Mouse (Mus musculus) lung, postnatal 14 days (tissue): Measurements from ENCODE around the gene Mael.

ENCODE experiments used
- DNase-seq: peaks from one replicate; pipeline ENCODE4 v3.0.0; 2021

The Mael gene

DNA sequence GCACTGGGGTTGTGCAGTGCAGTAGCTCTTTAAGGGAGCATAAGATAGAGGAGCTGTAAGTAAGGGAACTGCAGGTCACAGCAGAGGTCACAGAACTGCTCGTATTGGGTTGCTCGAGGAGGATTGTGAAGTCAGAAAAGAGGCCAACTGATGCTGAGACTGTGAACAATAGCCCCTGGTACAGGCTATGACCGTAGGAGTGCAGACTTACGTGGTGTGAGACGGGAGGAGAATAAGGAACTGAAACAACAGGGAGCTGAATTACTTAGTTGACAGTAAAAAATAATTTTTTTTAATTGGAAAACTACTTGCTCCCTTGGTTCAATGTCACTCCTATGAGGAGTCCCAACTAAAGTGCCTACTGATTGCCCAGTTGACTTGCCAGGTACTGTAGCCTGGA, 34.4 kb downstream of the Mael start:
- DNase-seq, result no peak

DNA sequence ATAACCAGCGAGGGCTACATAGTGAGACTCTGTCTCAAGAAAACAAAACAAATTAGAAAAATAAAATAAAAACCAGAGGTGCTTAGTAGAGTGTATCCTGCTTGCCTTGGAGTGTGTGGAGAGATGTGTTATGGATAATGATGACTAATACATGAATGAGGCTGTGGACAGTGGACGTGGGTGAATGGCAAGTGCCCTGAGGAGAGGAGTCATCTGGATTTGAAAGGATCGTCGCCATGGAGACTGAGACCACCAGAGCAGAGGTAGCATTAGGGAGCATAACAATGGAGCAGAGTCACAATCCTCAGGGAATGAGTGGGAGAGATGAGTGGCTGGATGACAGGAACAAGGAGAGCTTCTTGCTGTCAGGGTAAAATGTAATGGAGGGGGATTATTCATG, 48.7 kb downstream of the Mael start:
- DNase-seq, result no peak

DNA sequence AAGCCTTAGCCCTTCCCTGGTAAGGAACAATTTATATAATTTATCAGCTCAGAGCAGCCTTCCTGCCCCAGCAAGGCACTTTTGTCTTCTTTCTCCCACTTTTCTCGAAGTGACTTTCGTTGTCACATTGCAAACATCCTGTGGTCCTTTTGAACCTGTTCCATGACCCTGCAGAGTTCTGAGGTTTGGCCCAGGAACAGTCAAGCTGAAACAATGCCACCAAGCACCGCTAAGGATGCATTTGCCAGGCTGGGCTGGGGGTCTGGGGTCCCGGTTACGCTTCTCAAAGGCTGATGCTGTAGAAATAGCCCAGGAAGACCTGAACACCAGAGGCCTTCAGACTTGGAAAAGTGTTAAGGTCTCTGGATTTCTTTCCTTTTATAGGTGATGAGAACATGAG, 53.2 kb downstream of the Mael start:
- no peak for DNase-seq

DNA sequence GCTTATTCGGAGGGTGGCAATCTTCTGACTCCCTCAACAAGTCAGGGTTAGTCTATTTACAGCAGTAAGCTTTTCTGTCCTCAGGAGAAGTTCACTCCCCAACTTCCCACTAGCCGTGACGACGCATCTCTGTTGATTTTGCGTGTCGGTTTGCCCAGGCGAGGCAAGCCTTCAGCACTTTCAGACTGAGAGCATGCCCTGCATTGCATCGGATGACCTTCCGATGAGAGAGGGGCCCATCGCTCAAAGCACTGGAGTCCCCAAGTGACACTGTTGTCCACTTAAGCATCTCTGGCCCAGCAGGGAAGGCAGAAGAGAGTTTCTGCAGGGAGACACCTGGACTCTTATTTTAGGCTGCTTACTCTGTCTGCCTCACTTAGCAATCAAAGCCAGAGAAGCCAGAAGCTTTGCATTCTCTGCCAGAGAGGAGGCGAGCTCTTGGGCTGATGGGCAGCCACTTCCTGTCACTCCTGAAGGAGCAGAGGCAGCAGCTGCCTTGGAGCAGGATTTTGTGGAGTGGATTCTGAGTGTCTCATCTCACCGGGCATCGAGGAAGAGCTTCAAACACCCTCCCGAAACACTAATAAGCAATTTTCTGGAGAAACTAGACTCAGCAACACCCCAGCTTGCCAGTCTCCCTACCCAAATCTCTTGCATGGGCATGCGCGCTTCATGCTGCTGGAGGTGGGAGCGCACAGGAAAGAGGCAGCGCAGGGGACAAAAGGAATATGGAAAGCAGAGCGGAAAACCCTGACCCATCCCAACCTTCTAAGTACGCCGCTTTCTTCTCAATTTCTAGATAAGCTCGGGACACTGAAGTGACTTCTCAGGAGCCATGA, 53.9 kb downstream of the Mael start:
- DNase-seq, result no peak

DNA sequence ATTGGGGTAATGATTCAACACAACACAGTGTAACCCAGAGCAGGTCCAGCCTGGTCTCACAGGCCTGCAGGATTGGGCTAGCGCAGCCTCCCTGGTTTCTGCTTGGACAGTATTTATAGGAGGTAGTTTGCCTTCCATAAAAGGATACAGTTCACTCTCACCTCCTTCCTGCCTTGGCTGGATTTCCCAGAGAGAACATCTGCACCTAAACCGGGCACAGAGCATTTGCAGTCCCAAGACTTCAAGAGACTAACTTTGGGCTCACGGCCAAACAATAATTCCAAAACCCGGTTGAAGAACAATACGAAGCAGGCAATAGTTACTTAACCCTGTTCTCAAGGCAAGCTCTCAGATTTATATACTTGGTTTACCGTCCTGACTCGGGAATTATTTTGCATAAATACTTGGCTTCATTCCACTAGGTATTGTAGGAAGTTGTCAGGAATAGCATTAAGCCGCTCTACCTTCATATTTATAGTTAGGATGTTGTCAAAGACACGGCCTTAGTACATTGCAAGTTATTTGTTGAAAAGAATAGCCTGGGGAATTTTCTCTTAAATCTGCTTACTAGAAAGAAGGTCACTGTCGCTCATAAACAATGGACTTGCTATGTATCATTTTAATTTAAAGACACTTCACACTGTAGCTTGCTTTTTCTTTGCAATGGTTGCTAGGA, 55.5 kb downstream of the Mael start:
- no peak for DNase-seq

DNA sequence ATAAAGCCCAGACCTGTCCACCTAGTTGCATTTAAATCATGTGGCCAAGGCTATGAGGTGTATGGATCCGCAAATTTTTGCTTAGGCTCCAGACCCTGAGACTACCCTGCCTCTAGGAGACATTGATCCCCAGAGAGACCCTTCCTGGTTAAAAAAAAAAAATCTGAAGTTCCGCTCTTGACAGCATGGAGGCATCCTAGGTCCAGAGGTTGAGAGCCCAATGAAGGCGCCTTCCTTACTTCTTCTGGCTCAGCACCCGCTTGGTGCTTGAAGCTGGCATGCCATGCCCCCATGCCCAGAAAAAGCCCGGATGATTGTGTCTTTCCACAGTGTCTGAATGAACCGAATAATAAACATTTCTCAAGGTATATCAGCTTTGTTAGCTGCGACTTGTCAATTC, 57.0 kb downstream of the Mael start:
- no peak for DNase-seq

DNA sequence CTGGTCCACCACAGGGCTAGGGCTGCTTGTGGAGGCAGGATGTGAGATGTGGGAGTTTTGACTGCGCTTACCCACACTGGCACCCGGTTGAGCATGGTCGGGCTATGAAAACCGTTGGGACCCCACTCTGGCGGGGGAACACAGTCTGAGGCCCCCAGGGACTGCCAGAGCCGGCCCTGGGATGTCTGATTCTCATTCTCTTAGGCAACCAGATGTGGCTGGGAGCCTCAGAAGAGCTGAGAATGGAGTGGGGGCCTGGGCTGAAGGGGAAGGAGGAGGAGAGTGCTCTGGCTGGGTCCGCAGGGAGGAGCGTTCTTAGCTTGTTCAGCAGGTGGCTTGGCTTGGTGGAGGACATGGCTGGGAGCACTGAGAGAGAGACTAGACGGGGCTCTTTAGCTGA, 64.9 kb downstream of the Mael start:
- DNase-seq, result no peak

DNA sequence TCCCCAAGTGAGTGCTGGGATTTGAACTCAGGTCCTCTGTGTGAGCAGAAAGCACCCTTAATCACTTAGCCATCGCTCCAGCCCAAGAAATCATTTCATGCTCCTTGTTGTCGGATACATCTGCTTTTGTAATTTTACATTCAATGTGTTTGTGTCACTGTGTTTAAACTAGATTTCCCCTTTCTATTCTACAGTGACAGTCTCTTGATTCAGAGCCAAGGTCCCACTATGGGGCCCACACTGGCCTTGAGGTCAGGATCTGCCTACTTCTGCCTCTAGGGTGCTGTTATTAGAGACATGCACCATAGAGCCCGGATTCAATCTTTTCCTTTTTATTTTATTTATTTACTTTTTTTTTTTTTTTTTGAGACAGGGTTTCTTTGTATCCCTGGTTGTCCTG, 65.6 kb downstream of the Mael start:
- DNase-seq, result no peak

DNA sequence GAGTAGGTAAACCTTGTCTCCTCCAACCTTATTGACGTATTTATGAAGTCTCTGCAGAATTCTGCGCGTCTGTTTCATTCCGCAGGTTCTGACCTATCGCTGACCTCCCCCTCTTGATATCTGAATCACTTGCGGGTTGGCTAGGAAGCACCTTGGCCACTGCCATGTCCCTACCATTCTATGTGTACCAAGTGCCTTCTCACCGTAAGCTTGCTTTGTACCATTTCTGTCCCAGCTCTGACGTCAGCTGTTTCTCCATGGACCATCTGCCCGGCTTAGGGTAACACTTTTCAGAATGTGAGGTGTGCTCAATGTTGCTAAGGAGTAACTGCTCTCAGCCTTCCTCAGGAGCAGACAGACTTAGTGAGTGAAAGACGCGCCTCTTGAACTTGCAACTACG, 67.7 kb downstream of the Mael start:
- no peak for DNase-seq

DNA sequence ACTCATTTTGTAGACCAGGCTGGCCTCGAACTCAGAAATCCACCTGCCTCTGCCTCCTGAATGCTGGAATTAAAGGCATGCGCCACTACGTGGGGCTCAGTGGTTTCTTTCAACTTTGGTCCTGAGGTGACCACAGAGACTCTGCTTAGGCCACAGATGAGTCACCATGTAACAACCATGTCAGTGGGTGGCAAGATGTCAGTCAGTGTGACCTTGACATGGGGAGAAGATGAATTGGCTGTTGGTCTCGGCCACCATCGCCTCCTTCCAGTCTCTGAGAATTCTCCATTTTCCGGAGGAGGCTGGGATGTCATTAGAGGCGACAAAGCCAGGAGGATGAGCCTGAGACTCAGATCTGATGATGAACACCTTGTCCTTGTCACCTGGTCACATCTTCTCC, 68.8 kb downstream of the Mael start:
- DNase-seq, result no peak

DNA sequence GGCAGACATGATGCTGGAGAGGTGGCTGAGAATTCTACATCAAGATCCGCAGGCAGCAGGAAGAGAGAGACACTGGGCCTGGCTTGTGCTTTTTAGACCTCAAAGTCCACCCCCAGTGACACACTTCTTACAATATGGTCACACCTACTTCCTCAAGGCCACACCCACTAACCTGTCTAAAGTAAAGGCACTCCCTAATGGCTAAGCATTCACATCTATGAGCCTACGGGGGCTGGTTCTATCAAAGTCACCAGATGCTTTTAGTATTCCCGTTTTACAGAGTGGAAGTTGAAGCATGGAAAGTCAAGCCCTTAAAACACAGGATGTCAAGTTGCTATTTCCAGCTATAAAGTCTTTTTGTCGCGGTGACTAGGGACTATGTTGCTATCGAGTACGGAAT, 70.5 kb downstream of the Mael start:
- DNase-seq, result no peak

DNA sequence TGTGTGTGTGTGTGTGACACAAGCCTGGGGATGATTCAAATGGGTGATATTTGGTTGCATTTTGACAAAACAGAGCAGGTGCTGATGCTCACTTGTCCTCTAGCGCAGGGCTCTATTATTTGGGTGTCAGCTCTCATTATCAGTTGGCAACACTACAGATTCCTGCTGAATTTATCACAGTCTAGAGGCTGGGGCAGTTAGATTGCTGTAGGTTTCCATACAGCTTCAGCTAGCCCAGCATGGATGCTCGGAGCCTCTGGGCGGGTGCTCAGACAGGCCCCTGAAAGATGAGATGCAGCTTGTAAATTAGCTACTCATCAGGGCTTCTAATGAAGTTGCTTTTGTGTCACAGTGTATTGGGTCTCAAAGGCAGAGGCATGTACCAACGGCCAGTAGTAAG, 71.1 kb downstream of the Mael start:
- DNase-seq, result no peak

DNA sequence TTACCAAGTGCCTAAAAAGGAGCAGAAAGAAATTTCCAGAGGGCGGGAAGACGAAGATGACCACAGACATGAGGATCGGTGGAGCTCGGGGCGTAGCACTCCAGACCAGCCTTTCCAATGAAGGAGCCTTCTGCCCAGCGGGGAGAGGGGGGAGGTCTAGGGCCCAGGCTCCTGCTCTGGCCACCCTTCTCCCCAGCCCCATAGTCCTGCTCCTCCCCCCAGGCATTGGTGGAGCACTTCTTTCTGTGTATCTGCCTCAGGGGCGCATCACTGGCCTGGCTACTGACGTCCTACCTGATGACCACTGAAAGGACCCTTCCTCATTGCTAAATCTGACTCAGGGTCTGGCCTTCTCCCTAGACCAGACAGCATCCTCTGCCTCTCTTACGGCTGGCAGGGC, 73.4 kb downstream of the Mael start:
- no peak for DNase-seq

DNA sequence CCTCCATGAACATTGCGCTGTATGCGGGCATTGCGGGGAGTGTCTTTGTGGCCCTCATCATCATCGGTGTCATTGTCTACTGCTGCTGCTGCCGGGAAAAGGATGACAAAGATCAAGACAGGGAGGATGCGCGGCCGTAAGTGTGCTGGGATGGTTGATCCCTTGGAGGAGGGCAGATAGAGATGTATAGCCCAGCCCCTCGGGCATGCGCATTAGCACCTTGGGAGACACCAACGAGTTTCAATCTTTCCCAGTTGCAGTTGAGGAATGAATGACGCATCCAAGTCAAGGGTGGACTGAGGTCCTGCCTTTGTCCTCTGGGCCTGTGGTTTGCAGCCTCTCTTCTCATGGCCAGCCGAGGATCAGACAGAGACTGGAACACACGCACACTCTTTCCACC, 74.0 kb downstream of the Mael start:
- no peak for DNase-seq

DNA sequence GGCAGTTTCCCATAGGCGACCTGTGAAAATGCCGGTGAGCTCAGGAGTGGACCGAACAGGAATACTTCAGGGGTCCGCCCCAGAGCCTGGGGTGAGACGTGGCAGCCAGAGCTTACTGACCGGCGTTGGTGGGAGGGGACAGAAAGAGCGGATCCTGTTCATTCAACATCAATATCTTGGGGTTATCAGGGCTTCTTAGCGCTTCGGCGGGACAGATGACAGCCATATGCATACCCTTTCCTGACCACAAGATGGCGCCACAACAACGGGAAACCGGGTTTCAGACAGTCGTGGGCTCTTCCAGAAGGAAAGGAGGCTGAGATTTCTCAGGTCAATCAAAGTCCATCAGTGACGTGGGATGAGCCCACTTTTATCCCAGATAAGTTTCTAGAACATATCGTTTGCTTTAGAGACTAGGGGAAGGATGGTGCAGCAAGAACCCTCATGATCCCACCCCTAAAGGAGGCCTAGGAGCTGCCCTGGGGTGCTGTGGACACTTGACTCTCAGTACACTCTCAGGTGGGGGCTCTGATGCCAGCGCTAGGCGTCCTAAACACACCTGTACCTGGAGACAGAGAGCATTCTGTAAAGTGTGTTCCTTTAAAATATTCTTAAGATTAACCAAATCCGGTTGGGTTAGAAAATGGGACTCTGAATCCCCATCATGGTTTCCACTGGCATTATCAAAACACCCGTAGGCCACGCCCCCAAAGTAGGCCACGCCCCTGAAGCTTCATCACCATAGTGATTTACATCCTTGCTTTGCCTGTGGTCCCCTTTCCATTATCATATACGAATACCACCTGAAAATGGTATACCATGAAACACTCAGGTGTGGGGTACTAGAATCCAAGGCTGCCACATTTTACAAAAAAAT, 77.7 kb downstream of the Mael start:
- DNase-seq, result peak; percentile 82

DNA sequence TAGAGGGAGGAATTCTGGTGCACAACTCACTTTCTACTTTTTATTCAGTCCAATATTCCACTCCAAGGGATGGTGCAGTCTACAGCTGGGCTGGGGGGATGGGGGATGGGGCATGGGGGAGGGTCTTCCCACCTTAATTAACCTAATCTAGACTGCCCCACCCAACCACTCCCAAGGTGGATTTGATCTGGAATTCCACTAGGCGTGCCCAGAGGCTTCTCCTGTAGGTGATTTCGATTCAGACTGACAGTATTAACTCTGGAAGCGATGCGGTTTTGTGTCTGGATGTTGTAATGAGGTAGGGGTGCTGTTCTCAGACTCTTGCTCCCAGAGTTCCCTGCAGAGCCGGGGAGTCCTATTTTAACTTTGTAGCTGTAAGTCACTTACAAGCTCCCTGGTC, 78.4 kb downstream of the Mael start:
- DNase-seq, result no peak

DNA sequence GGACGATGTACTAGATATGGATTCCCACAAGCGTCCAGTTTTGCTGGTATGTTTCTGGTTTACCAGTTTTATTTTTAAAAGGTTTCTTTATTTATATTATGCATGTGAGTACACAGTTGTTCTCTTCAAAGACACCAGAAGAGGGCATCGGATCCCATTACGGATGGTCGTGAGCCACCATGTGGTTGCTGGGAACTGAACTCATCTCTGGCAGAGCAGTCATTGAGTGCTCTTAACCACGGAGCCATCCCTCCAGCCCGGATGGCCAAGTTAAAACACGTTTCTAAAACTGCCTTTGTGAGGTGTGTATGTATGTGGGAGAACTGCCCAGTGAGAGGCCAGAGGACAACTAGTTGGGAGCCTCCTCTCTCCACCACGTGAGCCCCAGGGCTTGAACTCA, 79.9 kb downstream of the Mael start:
- DNase-seq, result no peak

DNA sequence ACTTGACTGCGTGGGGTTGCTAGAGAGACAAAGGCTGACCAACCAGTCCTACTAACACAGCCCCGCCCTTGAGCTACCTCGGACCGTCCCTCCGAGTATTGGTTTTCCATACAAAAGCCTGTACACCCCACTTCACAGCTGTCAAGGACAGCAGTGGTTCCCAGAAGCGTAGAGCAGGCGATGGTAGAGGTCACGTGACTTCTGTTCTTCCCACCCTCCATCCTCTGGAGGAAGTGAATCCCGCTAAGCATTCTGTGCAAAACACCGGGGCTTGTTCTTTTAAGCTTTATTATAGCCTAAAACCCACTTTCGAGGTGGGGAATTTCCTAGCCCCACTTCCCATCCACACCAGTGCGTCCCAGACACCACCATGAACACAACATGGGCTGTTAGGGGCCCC, 80.8 kb downstream of the Mael start:
- no peak for DNase-seq

DNA sequence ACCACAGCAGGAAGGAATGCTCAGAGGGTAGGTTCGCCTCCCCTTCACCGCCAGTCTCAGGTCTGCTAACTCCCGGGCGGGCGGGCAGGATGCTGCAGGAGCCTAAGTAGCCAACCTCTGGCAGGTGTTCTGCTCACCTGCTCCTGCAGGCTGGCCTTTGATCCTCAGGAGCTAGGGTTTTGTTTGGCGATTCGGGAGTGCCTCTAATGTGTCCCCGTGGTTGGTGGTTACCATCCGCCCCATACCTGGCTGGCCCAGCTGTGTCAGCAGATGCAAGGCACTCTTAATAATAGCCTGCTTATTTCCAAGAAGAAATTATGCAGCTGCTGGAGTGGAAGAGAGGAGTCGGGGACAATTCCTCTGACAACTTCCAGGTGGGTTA, 83.4 kb downstream of the Mael start:
- DNase-seq, result no peak

DNA sequence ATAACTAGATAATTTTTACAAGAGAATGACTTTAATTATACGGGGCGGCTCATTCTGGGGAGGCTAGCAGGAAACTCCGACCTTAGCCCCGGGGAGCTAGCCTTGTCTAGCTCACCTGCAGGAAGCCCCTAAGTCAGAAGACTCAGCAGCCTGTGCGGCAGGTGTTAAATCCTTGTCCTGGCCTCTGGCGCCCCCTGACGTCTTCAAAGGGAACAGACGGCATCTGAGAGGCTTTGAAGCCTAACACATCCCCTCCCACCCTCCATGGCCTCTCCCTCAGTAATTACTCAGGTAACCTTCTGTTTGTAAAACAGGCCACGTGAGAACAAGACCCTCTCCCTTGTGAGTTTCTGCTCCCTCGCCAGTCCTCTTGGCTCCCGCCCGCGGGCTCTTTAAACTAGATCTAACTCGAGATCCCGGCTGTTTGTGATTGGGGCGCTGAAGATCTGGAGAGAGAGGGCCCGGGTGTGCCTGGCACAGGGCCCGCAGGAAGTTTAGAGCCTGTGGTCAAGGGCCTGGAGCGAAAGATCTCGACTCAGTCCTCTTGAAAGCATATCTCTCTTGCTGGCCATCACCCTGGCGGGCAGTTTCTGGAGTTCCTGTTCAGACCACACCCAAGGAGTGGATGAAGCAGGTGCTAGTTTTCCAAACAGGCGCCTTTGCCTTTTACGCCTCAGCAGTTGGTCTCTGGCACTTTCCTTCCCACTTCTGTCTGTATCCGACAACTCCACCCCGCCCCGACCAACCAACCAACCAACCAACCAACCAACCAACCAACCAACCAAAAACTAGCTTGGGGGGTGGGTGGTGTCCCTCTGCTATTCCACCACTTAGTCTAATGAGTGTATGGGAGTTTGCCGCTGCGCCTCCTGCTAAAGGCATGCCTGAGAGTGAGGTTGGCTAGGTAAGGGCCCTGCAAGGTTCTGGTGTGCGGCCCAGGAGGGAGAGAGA, 84.1 kb downstream of the Mael start:
- DNase-seq, result peak; percentile 85

DNA sequence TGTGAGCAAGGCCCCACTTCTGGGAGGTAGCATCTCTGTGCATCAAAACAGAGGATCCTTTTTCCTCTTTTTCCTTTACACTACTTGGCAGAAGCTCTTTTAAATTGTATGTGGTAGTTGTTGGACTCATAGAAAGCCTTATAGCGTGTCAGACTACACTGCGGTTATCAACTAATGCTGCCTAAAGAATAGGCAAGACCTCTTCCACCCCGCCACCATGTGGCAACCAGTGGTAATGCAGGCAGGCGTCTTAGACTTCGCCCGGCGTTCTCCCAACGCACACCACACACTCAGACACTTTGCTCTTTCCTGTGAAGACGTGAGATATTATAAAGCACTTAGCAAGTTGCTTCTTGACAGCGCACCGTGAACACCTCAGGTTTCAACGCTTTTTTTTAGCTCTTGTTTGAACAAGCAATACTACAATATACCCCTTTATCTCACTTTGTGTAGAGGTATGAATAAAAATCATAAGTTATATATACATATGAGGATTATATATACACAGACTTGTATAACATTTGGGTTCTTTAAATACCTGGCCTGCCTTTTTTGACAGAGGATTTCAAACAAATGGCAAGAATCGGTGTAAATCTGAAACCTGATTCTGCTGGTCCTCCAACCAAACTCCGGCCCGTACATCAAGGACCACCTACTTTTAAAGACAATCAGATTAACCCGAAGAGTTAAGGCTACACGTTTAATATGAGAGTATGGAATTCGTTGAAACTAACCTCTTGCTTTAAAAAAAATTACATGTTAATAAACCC, 85.0 kb downstream of the Mael start:
- peak; percentile 93 for DNase-seq

DNA sequence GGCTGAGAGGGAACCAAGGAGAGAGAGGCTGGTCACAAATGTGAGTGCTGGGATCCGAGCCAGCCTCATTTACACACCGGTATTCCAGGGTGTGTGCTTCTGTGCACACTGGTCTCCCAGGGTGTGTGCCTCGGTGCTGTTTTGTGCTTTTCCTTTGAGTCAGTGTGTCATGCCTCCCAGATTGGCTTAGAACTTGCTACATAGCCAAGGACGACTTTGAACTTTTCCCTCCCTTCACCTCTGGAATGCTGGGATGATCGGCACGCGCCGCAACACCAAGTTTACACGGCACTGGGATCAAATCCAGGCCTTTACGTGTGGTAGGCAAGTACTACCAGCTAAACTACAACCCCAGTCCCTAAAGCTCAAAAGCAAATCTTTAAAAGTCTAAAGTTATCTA, 86.5 kb downstream of the Mael start:
- no peak for DNase-seq
